Mouse (Mus musculus) myocyte (in vitro differentiated cells): Measurements from ENCODE around the gene Cntn4.

Experiments
- CEBPB ChIP-seq: IDR thresholded peaks from 2 replicates; pipeline ENCODE4 v1.6.1; 2011; ENCODE audit warnings: mild to moderate bottlenecking, moderate library complexity; ENCODE audit not compliant: poor library complexity, insufficient read depth, severe bottlenecking
- E2F4 ChIP-seq: IDR thresholded peaks from one replicate; pipeline ENCODE4 v1.6.1; 2011; ENCODE audit warnings: mild to moderate bottlenecking, control low read depth, moderate library complexity; ENCODE audit not compliant: insufficient read depth
- MAX ChIP-seq: IDR thresholded peaks from one replicate; pipeline ENCODE4 v1.6.1; 2011; ENCODE audit warnings: low read depth, mild to moderate bottlenecking, control low read depth
- MYOD1 ChIP-seq, 3 experiments: IDR thresholded peaks; one replicate each; pipeline ENCODE4 v1.6.1; 2011; ENCODE audit warnings: control low read depth in 2 of 3, low read depth in 2 of 3, mild to moderate bottlenecking in 2 of 3, moderate library complexity in 1 of 3; ENCODE audit not compliant: insufficient read length in 2 of 3, control insufficient read depth in 1 of 3
- MYOG ChIP-seq, 3 experiments: IDR thresholded peaks; one replicate each; pipeline ENCODE4 v1.6.1; 2011; ENCODE audit warnings: control low read depth in 2 of 3, low read depth in 2 of 3, mild to moderate bottlenecking in 2 of 3; ENCODE audit not compliant: insufficient read length in 2 of 3, control insufficient read depth in 1 of 3, insufficient read depth in 1 of 3
- POLR2A ChIP-seq: IDR thresholded peaks from one replicate; pipeline ENCODE4 v1.6.1; 2011; ENCODE audit warnings: low read depth, mild to moderate bottlenecking, control low read depth, moderate library complexity; ENCODE audit not compliant: insufficient read length
- POLR2AphosphoS2 ChIP-seq: IDR thresholded peaks from one replicate; pipeline ENCODE4 v1.6.1; 2011; ENCODE audit warnings: low read depth, control low read depth; ENCODE audit not compliant: insufficient read length
- REST ChIP-seq: IDR thresholded peaks from one replicate; pipeline ENCODE4 v1.6.1; 2011; ENCODE audit warnings: mild to moderate bottlenecking, control low read depth, moderate library complexity; ENCODE audit not compliant: insufficient read depth, insufficient read length
- SRF ChIP-seq: IDR thresholded peaks from one replicate; pipeline ENCODE4 v1.6.1; 2011; ENCODE audit warnings: low read depth; ENCODE audit not compliant: control insufficient read depth, insufficient read length
- TCF12 ChIP-seq: IDR thresholded peaks from one replicate; pipeline ENCODE4 v1.6.1; 2011; ENCODE audit warnings: mild to moderate bottlenecking, control low read depth; ENCODE audit not compliant: poor library complexity, insufficient read depth, severe bottlenecking
- TCF3 ChIP-seq: IDR thresholded peaks from one replicate; pipeline ENCODE4 v1.6.1; 2011; ENCODE audit warnings: low read depth, control low read depth; ENCODE audit not compliant: insufficient read length
- USF1 ChIP-seq: IDR thresholded peaks from one replicate; pipeline ENCODE4 v1.6.1; 2011; ENCODE audit warnings: low read depth, mild to moderate bottlenecking, control low read depth, moderate library complexity

DNA sequence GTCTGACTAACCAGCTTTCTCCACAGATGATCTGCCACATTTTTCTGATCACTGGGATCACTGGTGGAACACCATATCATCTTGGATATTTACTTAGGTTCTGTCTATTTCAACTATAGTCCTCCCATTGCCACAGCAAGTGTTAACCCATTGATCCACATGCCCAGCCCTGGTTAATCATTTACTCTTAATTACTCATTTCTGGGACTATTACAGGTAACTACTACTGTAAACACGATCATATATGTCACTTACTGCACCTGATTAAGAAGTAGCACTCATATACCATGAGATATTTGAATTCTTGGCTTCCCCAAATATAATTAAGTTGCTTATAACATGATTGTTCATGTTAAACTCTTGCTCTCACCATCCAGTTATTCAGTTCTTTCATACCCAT is 564.1 kb downstream of the Cntn4 start:
- TF ChIP-seq POLR2A (no peak), MYOG (IDR thresholded peaks at IDR 0.05; ENCODE audit: control insufficient read depth in 1 of 3, insufficient read depth in 1 of 3, insufficient read length in 2 of 3, low read depth in 2 of 3) (no peak), TCF12 (no peak), E2F4 (no peak), POLR2AphosphoS2 (no peak), MAX (no peak), MYOD1 (IDR thresholded peaks at IDR 0.05; ENCODE audit: control insufficient read depth in 1 of 3, insufficient read length in 2 of 3, low read depth in 2 of 3) (no peak), USF1 (no peak), TCF3 (no peak), SRF (no peak), CEBPB (no peak), REST (no peak)
